Mouse (Mus musculus): ENCODE measurements at regions not wholly inside any gene's neighbourhood (a gene's known extent, or its start where the extent isn't known, plus 50 kb on each side); places are given as distances from the start of the nearest gene placed in this dataset.

DNA sequence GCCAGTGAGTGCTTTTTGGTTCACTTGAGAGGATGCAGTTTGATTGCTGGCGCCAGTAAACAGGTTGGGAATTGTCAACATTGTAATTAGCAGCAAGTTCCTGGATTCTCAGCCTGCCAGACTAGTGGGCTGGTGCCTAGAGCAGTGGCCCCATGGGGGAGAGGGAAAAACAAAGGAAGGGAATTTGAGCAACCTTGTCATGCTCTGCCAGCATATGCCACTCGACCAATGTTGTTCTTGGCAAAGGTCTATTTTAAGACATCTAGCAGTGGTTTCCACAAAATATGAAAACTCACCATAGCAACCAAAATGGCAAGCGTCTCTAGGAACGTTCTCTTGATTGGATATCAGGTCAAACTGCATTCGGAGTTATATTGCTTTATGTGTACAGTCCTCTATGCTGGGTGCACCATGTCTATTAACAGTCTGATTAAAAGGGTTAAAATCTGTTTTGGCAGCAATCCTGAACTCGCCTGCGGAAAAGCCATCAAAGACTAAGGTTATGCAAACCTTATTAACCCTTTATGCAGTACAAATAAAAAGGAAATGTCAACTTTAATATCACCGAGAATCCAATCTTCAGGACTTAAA is 118.1 kb upstream of the Dpyd start:
- 51% methylated on average over 8 of the region's 8 CpGs for WGBS

DNA sequence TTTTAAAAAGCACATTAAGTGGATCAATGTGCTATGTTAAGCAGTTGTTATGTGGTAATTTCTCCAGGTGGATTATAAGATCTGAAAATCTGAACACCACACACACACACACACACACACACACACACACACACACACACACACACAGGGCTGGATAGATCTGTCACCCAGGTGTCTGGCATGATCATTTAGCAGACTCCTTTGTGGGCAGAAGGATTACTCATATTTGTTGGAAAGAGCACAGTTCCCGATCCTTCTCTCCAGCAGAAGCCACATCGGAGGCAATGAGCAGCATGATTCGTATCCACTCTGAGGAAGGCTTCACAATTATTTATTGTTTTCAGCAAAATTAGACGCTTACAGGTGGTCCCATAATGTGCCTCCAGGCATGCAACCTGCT is 116.6 kb upstream of the Dpyd start:
- ATAC-seq (replicated peaks; ENCODE audit: insufficient number of reproducible peaks, insufficient read depth, low FRiP score, low read depth), result no peak

More for the DNA sequence above, 118.1 kb upstream of the Dpyd start:
- Histone ChIP-seq H3K27me3 (no peaks in the 10 kb centered on the region), H3K4me3 (no peak overlapping the region), H3K36me3 (no peaks in the 10 kb centered on the region), H3K4me2 (no peak overlapping the region), H3K4me1 (replicated peaks) (no peaks in the 10 kb centered on the region), H3K9me3 (replicated peaks) (no peaks in the 10 kb centered on the region), H3K9ac (no peak overlapping the region), H3K27ac (no peak overlapping the region)
- no peak for ATAC-seq (replicated peaks; ENCODE audit: insufficient number of reproducible peaks, insufficient read depth, low FRiP score, low read depth)

DNA sequence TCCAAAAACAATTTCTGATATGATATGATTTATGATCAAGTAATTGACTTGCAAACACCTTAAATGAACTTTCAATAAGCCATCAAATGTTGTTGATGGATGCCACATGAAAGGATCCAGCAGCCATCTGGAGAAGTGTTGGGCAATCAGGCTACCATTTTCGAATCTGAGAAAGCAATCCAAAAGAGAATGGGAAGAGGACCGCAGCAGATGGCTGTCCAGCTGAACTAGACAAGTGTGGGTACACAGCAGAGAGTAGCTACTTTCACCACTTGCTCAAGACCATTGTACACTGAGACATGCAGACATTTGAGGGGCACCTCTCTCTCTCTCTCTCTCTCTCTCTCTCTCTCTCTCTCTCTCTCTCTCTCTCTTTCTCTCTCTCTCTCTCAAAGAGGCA is 102.3 kb upstream of the Dpyd start:
- no peak overlapping the region for H3K4me2 ChIP-seq
- no peak overlapping the region for H3K27ac ChIP-seq
- no peak overlapping the region for H3K9ac ChIP-seq
- WGBS, result 87% methylated on average over 2 of the region's 2 CpGs
- ATAC-seq (replicated peaks; ENCODE audit: insufficient number of reproducible peaks, insufficient read depth, low FRiP score, low read depth), result no peak
- H3K4me1 ChIP-seq (replicated peaks), result no peaks in the 10 kb centered on the region
- H3K27me3 ChIP-seq, result no peaks in the 10 kb centered on the region
- no peaks in the 10 kb centered on the region for H3K36me3 ChIP-seq
- no peaks in the 10 kb centered on the region for H3K9me3 ChIP-seq (replicated peaks)
- no peak overlapping the region for H3K4me3 ChIP-seq

More for the DNA sequence above, 116.6 kb upstream of the Dpyd start:
- H3K4me3 ChIP-seq, result no peak overlapping the region
- H3K9me3 ChIP-seq (replicated peaks), result no peaks in the 10 kb centered on the region
- no peak overlapping the region for H3K9ac ChIP-seq
- H3K27me3 ChIP-seq, result no peaks in the 10 kb centered on the region
- WGBS, result 72% methylated on average over 4 of the region's 4 CpGs
- H3K27ac ChIP-seq, result no peak overlapping the region
- H3K36me3 ChIP-seq, result no peaks in the 10 kb centered on the region
- H3K4me1 ChIP-seq (replicated peaks), result no peaks in the 10 kb centered on the region
- H3K4me2 ChIP-seq, result no peak overlapping the region

DNA sequence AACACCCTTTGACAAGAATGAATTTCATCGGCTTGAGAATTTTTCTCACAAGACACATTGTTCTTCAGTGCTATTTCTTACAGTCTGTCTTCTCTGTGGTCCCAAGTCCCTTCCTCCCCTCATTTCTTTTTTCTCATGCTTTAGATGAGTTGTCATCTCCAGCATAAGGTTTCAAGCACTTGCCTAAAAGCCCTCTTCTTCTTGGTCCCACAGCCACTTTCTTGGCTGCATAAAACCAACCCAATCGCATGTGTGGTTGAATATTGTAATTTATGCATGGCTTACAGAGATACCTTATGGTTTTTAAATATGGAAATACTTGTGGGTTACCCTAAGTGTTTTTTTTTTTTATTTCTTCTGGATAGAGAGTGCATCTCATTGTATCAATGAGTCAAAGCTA is 96.3 kb upstream of the Dpyd start:
- ATAC-seq (replicated peaks; ENCODE audit: insufficient number of reproducible peaks, insufficient read depth, low FRiP score, low read depth), result no peak
- WGBS, result 84% methylated on average over 2 of the region's 2 CpGs
- H3K27me3 ChIP-seq, result no peaks in the 10 kb centered on the region
- no peak overlapping the region for H3K27ac ChIP-seq
- H3K36me3 ChIP-seq, result no peaks in the 10 kb centered on the region
- H3K4me3 ChIP-seq, result no peak overlapping the region
- H3K9ac ChIP-seq, result no peak overlapping the region
- no peak overlapping the region for H3K4me2 ChIP-seq
- H3K9me3 ChIP-seq (replicated peaks), result no peaks in the 10 kb centered on the region
- H3K4me1 ChIP-seq (replicated peaks), result no peaks in the 10 kb centered on the region

DNA sequence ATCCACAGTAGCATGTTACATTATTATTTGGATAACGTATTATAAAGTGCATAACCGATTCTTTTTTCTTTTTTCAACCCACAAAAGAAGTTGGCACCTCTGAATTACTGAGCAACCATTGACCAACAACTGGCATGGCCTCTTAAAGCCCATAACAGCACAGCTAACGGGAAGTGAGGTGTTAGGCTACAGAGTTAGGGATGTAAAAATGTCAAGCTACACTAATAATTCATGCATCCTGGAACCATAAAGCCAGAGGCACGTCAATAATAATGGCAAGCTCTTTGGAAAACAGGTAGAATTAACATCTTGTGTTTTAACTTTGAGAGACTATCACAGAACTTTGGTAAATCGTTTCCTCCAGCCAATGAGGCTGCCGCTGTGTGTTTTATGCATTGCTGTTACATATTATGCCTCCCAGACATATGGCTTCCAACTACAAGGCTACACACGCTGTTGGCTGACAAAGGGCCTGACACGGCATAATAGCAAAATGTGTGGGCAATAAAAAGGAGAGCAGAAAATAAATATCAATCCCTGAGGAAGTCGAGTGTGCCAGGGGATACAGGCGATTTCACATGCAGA is 89.6 kb upstream of the Dpyd start:
- no peak for ATAC-seq (replicated peaks; ENCODE audit: insufficient number of reproducible peaks, insufficient read depth, low FRiP score, low read depth)
- no peaks in the 10 kb centered on the region for H3K4me1 ChIP-seq (replicated peaks)
- no peaks in the 10 kb centered on the region for H3K9me3 ChIP-seq (replicated peaks)
- no peaks in the 10 kb centered on the region for H3K27me3 ChIP-seq
- no peak overlapping the region for H3K4me3 ChIP-seq
- WGBS, result 79% methylated on average over 10 of the region's 10 CpGs
- H3K27ac ChIP-seq, result no peak overlapping the region
- no peaks in the 10 kb centered on the region for H3K36me3 ChIP-seq
- no peak overlapping the region for H3K4me2 ChIP-seq
- H3K9ac ChIP-seq, result no peak overlapping the region

DNA sequence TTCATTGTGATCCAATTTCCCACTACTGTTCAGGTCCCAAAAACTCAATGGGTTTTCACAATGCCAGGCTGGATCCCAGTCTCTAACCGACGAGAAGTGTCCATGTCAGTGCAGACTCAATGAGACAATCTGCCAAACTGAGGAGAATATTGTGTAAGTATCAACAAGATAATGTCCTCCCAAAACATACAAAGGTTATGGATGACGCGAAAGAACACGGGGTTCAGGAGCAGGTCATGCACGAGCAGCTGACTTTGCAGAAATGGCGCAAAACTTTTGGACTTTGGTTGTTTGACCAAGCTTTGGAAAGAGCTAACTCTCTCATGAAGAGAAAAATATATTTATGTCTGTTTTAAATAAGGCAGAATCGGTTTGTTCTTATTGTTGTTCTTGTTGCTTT is 83.9 kb upstream of the Dpyd start:
- no peak overlapping the region for H3K4me3 ChIP-seq
- 87% methylated on average over 8 of the region's 8 CpGs for WGBS
- no peaks in the 10 kb centered on the region for H3K36me3 ChIP-seq
- ATAC-seq (replicated peaks; ENCODE audit: insufficient number of reproducible peaks, insufficient read depth, low FRiP score, low read depth), result no peak
- H3K9me3 ChIP-seq (replicated peaks), result no peaks in the 10 kb centered on the region
- no peak overlapping the region for H3K9ac ChIP-seq
- H3K4me2 ChIP-seq, result no peak overlapping the region
- H3K4me1 ChIP-seq (replicated peaks), result no peaks in the 10 kb centered on the region
- no peak overlapping the region for H3K27ac ChIP-seq
- no peaks in the 10 kb centered on the region for H3K27me3 ChIP-seq

DNA sequence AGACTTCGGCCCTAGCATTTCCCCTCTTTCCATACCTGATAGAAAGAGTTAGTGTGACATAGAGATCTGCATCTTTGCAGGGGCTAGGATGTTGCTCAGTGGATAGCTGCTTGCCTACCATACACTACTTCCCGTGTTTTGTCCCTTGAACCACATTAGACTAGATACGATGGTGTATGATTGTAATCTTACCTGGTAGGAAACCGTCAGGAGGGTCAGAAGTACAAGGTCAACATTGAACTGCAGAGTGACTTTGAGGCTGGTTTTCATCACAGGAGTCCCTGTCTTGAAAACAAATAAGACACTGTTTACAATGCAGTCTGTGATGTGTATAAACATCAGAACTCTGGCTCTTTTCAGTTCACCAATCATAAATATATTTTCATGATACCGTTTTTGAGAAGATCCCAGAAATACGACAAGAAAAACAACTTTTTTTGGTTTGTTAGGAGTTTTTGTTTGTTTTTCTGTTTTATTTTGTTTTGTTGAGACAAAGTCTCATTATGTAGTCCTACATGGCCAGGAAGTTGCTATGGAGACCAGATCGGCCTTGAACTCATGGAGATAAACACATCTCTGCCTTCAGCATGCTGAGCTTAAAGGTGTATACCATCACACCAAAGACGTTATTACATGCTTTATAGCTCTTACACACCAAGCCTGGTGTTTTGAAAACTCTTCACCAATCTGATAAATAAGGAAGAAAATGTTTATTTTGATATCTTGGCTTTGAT is 81.2 kb upstream of the Dpyd start:
- Histone ChIP-seq H3K27me3 (no peaks in the 10 kb centered on the region), H3K4me2 (no peak overlapping the region), H3K27ac (no peak overlapping the region), H3K9me3 (replicated peaks) (no peaks in the 10 kb centered on the region), H3K4me3 (no peak overlapping the region), H3K36me3 (no peaks in the 10 kb centered on the region), H3K4me1 (replicated peaks) (no peaks in the 10 kb centered on the region), H3K9ac (no peak overlapping the region)
- ATAC-seq (replicated peaks; ENCODE audit: insufficient number of reproducible peaks, insufficient read depth, low FRiP score, low read depth), result no peak
- 69% methylated on average over 8 of the region's 8 CpGs for WGBS

DNA sequence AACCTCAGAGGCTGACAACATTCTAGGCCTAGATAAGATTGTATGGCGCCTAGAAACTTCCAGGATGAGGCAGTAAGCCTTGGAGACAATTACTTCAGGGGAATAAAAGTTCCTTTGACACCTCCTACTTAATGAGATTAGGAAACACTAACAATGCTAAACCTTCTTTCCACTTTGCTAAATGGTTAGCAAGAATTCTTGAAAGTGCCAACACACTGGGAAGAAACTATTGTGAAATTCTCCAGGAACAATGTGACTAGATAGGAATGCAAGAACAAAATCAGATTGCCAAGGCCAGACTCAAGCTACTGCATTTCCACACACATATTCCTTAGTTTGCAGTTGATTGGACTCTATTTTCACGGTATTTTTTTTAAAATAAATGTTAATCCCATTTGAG is 76.0 kb upstream of the Dpyd start:
- Histone ChIP-seq H3K4me3 (no peak overlapping the region), H3K9me3 (replicated peaks) (no peaks in the 10 kb centered on the region), H3K4me1 (replicated peaks) (no peaks in the 10 kb centered on the region), H3K9ac (no peak overlapping the region), H3K4me2 (no peak overlapping the region), H3K36me3 (no peaks in the 10 kb centered on the region), H3K27me3 (no peaks in the 10 kb centered on the region), H3K27ac (no peak overlapping the region)
- WGBS, result 52% methylated on average over 2 of the region's 2 CpGs
- ATAC-seq (replicated peaks; ENCODE audit: insufficient number of reproducible peaks, insufficient read depth, low FRiP score, low read depth), result no peak

DNA sequence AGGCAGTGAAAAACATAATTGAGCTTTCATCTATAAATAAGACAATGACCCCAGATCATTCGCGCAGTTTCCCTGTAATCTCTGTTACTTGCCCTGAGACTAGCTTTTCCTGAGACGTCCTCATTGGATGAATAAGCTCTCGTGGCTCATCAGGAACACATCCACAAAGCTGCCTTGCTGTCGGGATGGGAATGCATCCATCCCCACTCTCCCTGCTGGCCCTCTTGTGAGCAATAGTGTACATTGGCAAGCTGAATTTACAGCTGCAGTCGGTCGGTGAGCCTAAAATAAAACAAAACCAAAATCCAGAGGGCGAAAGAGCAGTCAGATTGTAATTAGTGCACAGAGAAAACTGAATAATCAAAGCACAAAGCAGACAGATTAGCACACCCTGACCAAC is 74.5 kb upstream of the Dpyd start:
- Histone ChIP-seq H3K4me1 (replicated peaks) (no peaks in the 10 kb centered on the region), H3K36me3 (no peaks in the 10 kb centered on the region), H3K9me3 (replicated peaks) (no peaks in the 10 kb centered on the region), H3K4me3 (no peak overlapping the region), H3K27me3 (no peaks in the 10 kb centered on the region), H3K4me2 (no peak overlapping the region), H3K9ac (no peak overlapping the region), H3K27ac (no peak overlapping the region)
- 62% methylated on average over 8 of the region's 8 CpGs for WGBS
- ATAC-seq (replicated peaks; ENCODE audit: insufficient number of reproducible peaks, insufficient read depth, low FRiP score, low read depth), result no peak

DNA sequence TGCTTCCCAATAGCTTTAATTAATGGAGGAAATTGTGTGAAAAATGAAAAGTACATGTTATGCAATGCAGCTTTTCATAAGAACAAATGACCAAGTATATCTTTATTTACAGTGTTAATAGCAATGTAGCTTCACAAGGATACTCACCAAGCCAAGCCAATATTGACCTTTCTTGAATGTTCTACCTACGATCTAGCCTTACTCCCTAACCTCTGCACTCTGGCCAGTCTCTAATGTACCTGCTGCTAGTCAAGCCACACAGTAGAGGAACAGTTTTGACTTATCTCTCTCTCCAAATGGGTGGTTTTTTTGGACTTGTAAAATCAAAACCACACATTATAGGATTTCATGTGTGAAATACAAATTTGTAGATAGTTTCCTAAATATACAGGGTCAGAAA is 70.8 kb upstream of the Dpyd start:
- Histone ChIP-seq H3K27me3 (no peaks in the 10 kb centered on the region), H3K27ac (no peak overlapping the region), H3K4me1 (replicated peaks) (no peaks in the 10 kb centered on the region), H3K4me2 (no peak overlapping the region), H3K4me3 (no peak overlapping the region), H3K36me3 (no peaks in the 10 kb centered on the region), H3K9ac (no peak overlapping the region), H3K9me3 (replicated peaks) (no peaks in the 10 kb centered on the region)
- no peak for ATAC-seq (replicated peaks; ENCODE audit: insufficient number of reproducible peaks, insufficient read depth, low FRiP score, low read depth)
- 87% methylated on average over 1 of the region's 1 CpGs for WGBS

DNA sequence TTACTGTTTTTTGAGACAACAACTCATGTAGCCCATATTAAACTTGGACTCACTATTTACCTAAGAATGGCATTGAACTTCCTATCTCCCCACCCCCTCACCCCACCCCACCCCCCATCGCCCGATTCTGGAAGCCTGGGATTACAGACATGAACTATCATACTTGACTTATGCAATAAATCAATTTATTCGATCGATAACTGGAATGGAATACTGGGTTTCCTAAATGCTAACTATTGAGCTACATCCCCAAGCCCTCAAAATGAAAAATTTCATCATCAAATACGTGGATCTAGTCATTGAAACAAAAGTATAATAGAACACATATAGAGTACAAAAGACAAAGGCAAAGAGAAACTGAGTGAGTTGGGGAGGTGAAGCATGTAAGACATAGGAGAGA is 70.1 kb upstream of the Dpyd start:
- H3K27me3 ChIP-seq, result no peaks in the 10 kb centered on the region
- no peaks in the 10 kb centered on the region for H3K9me3 ChIP-seq (replicated peaks)
- ATAC-seq (replicated peaks; ENCODE audit: insufficient number of reproducible peaks, insufficient read depth, low FRiP score, low read depth), result no peak
- H3K4me1 ChIP-seq (replicated peaks), result no peaks in the 10 kb centered on the region
- no peak overlapping the region for H3K4me3 ChIP-seq
- H3K4me2 ChIP-seq, result no peak overlapping the region
- H3K36me3 ChIP-seq, result no peaks in the 10 kb centered on the region
- WGBS, result 84% methylated on average over 5 of the region's 5 CpGs
- H3K9ac ChIP-seq, result no peak overlapping the region
- no peak overlapping the region for H3K27ac ChIP-seq

DNA sequence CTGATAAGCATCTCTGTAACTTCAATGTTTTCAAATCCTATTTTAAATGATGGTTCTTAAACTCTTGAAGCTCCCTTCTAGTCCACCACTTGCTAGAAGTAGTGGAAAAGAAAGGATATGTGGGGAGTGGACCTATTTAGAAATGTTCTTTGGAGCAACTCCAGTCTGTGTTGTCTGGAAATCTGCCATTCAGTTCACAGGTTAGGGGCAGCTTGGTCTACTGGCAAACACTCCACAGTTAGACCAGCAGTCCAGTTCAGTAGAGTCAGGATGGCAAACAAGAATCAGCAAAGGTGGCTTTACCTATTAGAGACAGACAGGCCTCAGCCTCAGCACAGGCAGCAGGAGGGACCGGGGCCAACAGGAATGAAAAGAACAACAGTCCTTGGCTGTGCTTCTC is 67.3 kb upstream of the Dpyd start:
- WGBS, result 86% methylated on average over 1 of the region's 1 CpGs
- no peaks in the 10 kb centered on the region for H3K9me3 ChIP-seq (replicated peaks)
- H3K4me3 ChIP-seq, result no peak overlapping the region
- no peak overlapping the region for H3K4me2 ChIP-seq
- H3K27me3 ChIP-seq, result no peaks in the 10 kb centered on the region
- no peak overlapping the region for H3K27ac ChIP-seq
- H3K9ac ChIP-seq, result no peak overlapping the region
- no peaks in the 10 kb centered on the region for H3K36me3 ChIP-seq
- ATAC-seq (replicated peaks; ENCODE audit: insufficient number of reproducible peaks, insufficient read depth, low FRiP score, low read depth), result no peak
- H3K4me1 ChIP-seq (replicated peaks), result no peaks in the 10 kb centered on the region

Measured in heart, embryonic 15.5 days (tissue).